Mouse (Mus musculus) midbrain, embryonic 15.5 days (tissue): Measurements from ENCODE around the gene Gm21883. TPM values are rescaled to one million over a fixed set of nuclear protein-coding genes. Genes with fewer than 3 reads are reported as not detected.
"Not testable (repeated sequence)": the region's sequence is repeated elsewhere in the genome, so short reads cannot be mapped to it uniquely, and the experiment has no call there.

Experiments used
- ATAC-seq: fragments of 200-750 bp; cut with Nextera tagmentation; replicated peaks from 2 replicates; pipeline ENCODE4 v1.8.0; 2017; ENCODE audit warnings: moderate TSS enrichment
- H3K27ac ChIP-seq: fragments of 300-500 bp; sonication (generic); 2 replicates; pipeline ENCODE4 v1.5.1; 2015; ENCODE audit warnings: mild to moderate bottlenecking, inconsistent platforms
- H3K27me3 ChIP-seq: fragments of 300-500 bp; sonication (generic); replicated peaks from 2 replicates; pipeline ENCODE4 v1.6.1; 2015; ENCODE audit warnings: inconsistent platforms
- H3K36me3 ChIP-seq: fragments of 300-500 bp; sonication (generic); replicated peaks from 2 replicates; pipeline ENCODE4 v1.6.1; 2015; ENCODE audit warnings: inconsistent platforms
- H3K4me1 ChIP-seq: fragments of 300-500 bp; sonication (generic); 2 replicates; pipeline ENCODE4 v1.6.1; 2015; ENCODE audit warnings: inconsistent platforms
- H3K4me2 ChIP-seq: fragments of 300-500 bp; sonication (generic); 2 replicates; pipeline ENCODE4 v1.6.1; 2015; ENCODE audit warnings: inconsistent platforms, mild to moderate bottlenecking, moderate library complexity
- H3K4me3 ChIP-seq: fragments of 300-500 bp; sonication (generic); 2 replicates; pipeline ENCODE4 v1.5.1; 2015; ENCODE audit warnings: mild to moderate bottlenecking, inconsistent platforms
- H3K9ac ChIP-seq: fragments of 300-500 bp; sonication (generic); 2 replicates; pipeline ENCODE4 v1.6.1; 2015; ENCODE audit warnings: mild to moderate bottlenecking, inconsistent platforms
- H3K9me3 ChIP-seq: fragments of 300-500 bp; sonication (generic); 2 replicates; pipeline ENCODE4 v1.6.1; 2016; ENCODE audit warnings: inconsistent platforms
- WGBS: fragments of 180-500 bp; shearing (Covaris S2); methylation state at CpG from one replicate; pipeline ENCODE4 v1.1.7; 2015; ENCODE audit warnings: mixed read lengths; 5-methylcytosine and 5-hydroxymethylcytosine counted together
- polyA plus RNA-seq: library from polyadenylated mRNA; unstranded; fragments of >200 nt; fragmentation: Nextera tagmentation; extraction: Ambion mirVana; gene quantifications from 2 replicates; pipeline ENCODE4 v1.2.1, GENCODE M21; 2015

Gm21883 gene
- not detected in 2 replicates for polyA plus RNA-seq

DNA sequence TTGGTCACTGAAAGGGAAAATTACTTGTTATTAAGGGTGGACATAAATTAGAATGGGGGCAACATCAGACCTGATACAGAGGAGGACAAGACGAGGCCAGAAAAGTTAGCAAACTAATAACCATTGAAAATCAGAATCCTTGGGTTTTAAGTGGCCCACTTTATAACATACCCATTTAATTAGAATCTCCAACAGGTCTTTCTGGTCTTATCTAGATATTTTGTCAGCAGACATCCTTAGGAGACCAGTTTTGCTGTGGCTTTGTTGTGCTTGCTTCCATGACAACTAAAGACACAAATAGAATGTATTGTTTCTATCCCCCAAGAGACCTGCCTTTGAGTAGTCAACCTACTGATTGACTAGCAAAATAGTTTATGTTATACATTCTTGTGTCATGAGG lies at the start of gene Gm21883:
Gene Gm21883 (minus strand): TSS at position 101 of the 400 bp plus-strand sequence.
- not testable (repeated sequence) for H3K9ac ChIP-seq, H3K4me2 ChIP-seq, H3K27me3 ChIP-seq, H3K9me3 ChIP-seq, H3K27ac ChIP-seq, ATAC-seq, H3K4me1 ChIP-seq, H3K36me3 ChIP-seq, H3K4me3 ChIP-seq
- no CpG with 5 or more reads among the region's 1 CpGs for WGBS

GRCm38 (mm10) chrX:31618820-31619219 lies 44.7 kb upstream of the Gm21883 start, which contains the start of gene Spin2e:
TSS of gene Spin2e (minus strand) at chrX:31618920.
- WGBS: 76% methylated on average over 2 of the region's 2 CpGs
- H3K4me2 ChIP-seq, H3K9ac ChIP-seq, H3K27ac ChIP-seq, H3K4me1 ChIP-seq, H3K4me3 ChIP-seq, H3K9me3 ChIP-seq, H3K27me3 ChIP-seq, ATAC-seq, H3K36me3 ChIP-seq: not testable (repeated sequence)

Other genes starting within 250 kb of the Gm21883 start
- not detected in 2 replicates for gene Btbd35f26, start 237.8 kb downstream of the Gm21883 start, polyA plus RNA-seq
- not detected in 2 replicates for gene Btbd35f19, start 190.4 kb downstream of the Gm21883 start, polyA plus RNA-seq
- not detected in 2 replicates for gene Spin2e, start 44.6 kb upstream of the Gm21883 start, polyA plus RNA-seq
- gene Btbd35f25, start 142.9 kb upstream of the Gm21883 start, polyA plus RNA-seq: not detected in 2 replicates